Mouse (Mus musculus): ENCODE data around the gene Emc6. TPM values are rescaled to one million over a fixed set of nuclear protein-coding genes. Genes with fewer than 3 reads are reported as not detected.

Gene Emc6
- total and polyA plus RNA-seq, 3 experiments: 179 to 211 TPM; not detected in 1

GRCm38 (mm10) chr11:73225856-73226255 lies 49.0 kb upstream of the Emc6 start:
- no peak for DNase-seq (ENCODE audit: low read depth, low spot score)
- H3K36me3 ChIP-seq (ENCODE audit: control insufficient read depth in 1 of 2, insufficient read depth in 2 of 2, low read length in 2 of 2): no peaks in the 10 kb centered on the region
- no peak overlapping the region for H3K27ac ChIP-seq (ENCODE audit: control insufficient read depth, low read depth, low read length)
- H3K27me3 ChIP-seq (ENCODE audit: control insufficient read depth in 1 of 2, insufficient read depth in 2 of 2, low read length in 2 of 2): no peaks in the 10 kb centered on the region
- no peaks in the 10 kb centered on the region for H3K79me2 ChIP-seq (ENCODE audit: control insufficient read depth, insufficient read depth, low read length, poor library complexity)
- TF ChIP-seq MAFK (IDR thresholded peaks at IDR 0.05; ENCODE audit: borderline replicate concordance, low read depth, low read length) (no peak), NELFE (IDR thresholded peaks at IDR 0.05; ENCODE audit: low read depth, low read length) (no peak)
- no peak overlapping the region for H3K9ac ChIP-seq (ENCODE audit: control insufficient read depth, low read depth, low read length, poor library complexity, severe bottlenecking)
- H3K4me1 ChIP-seq (ENCODE audit: control insufficient read depth in 1 of 2, insufficient read depth in 2 of 2, low read length in 2 of 2): no peaks in the 10 kb centered on the region
- no peaks in the 10 kb centered on the region for H3K9me3 ChIP-seq (replicated peaks; ENCODE audit: insufficient read depth, low read length)
- no peak overlapping the region for H3K4me3 ChIP-seq (ENCODE audit: control insufficient read depth in 1 of 2, insufficient read depth in 1 of 2, low read depth in 2 of 2, low read length in 2 of 2)

- H3K9ac ChIP-seq (ENCODE audit: control insufficient read depth, low read depth, low read length, poor library complexity, severe bottlenecking): no peak overlapping the region
- DNase-seq (ENCODE audit: low read depth, low spot score): peak; percentile 18
Observed at GRCm38 (mm10) chr11:73223966-73224365, 47.1 kb upstream of the Emc6 start.

GRCm38 (mm10) chr11:73222846-73223245 lies 46.0 kb upstream of the Emc6 start:
- Histone ChIP-seq H3K79me2 (ENCODE audit: control insufficient read depth, insufficient read depth, low read length, poor library complexity) (no peaks in the 10 kb centered on the region), H3K9me3 (replicated peaks; ENCODE audit: insufficient read depth, low read length) (no peaks in the 10 kb centered on the region), H3K36me3 (ENCODE audit: control insufficient read depth in 1 of 2, insufficient read depth in 2 of 2, low read length in 2 of 2) (no peaks in the 10 kb centered on the region), H3K4me1 (ENCODE audit: control insufficient read depth in 1 of 2, insufficient read depth in 2 of 2, low read length in 2 of 2) (no peaks in the 10 kb centered on the region), H3K27me3 (ENCODE audit: control insufficient read depth in 1 of 2, insufficient read depth in 2 of 2, low read length in 2 of 2) (no peaks in the 10 kb centered on the region), H3K9ac (ENCODE audit: control insufficient read depth, low read depth, low read length, poor library complexity, severe bottlenecking) (no peak overlapping the region), H3K27ac (ENCODE audit: control insufficient read depth, low read depth, low read length) (no peak overlapping the region), H3K4me3 (ENCODE audit: control insufficient read depth in 1 of 2, insufficient read depth in 1 of 2, low read depth in 2 of 2, low read length in 2 of 2) (no peak overlapping the region)
- DNase-seq (ENCODE audit: low read depth, low spot score): no peak
- no peak for TF ChIP-seq ELF1 (IDR thresholded peaks at IDR 0.05; ENCODE audit: low read depth, low read length)
- TF ChIP-seq ZKSCAN1 (IDR thresholded peaks at IDR 0.05; ENCODE audit: low read depth, low read length): no peak
- no peak for TF ChIP-seq E2F4 (IDR thresholded peaks at IDR 0.05; ENCODE audit: borderline replicate concordance, low read depth, low read length)
- TF ChIP-seq JUND (IDR thresholded peaks at IDR 0.05; ENCODE audit: low read depth, low read length): no peak
- no peak for TF ChIP-seq KAT2A (conservative IDR thresholded peaks at IDR 0.05; ENCODE audit: low read depth, low read length)
- no peak for TF ChIP-seq MAFK (IDR thresholded peaks at IDR 0.05; ENCODE audit: borderline replicate concordance, low read depth, low read length)
- TF ChIP-seq POLR2AphosphoS5 (IDR thresholded peaks at IDR 0.05; ENCODE audit: borderline replicate concordance, low read depth, low read length): no peak
- no peak for TF ChIP-seq ZNF384 (IDR thresholded peaks at IDR 0.05; ENCODE audit: low read depth, low read length)
- no peak for TF ChIP-seq GATA1 (IDR thresholded peaks at IDR 0.05; ENCODE audit: low read depth, low read length)
- TF ChIP-seq RCOR1 (IDR thresholded peaks at IDR 0.05; ENCODE audit: low read depth, low read length): no peak
- TF ChIP-seq RAD21 (IDR thresholded peaks at IDR 0.05; ENCODE audit: low read depth, low read length): no peak
- TF ChIP-seq TBP (IDR thresholded peaks at IDR 0.05; ENCODE audit: low read depth, low read length): no peak
- TF ChIP-seq GABPA (IDR thresholded peaks at IDR 0.05; ENCODE audit: low read depth, low read length): no peak
- no peak for TF ChIP-seq SIN3A (IDR thresholded peaks at IDR 0.05; ENCODE audit: low read length)
- TF ChIP-seq MAZ (IDR thresholded peaks at IDR 0.05; ENCODE audit: low read depth, low read length): no peak
- no peak for TF ChIP-seq MXI1 (IDR thresholded peaks at IDR 0.05; ENCODE audit: low read depth, low read length)

More at GRCm38 (mm10) chr11:73223966-73224365, 47.1 kb upstream of the Emc6 start:
- Histone ChIP-seq H3K27ac (ENCODE audit: control insufficient read depth, low read depth, low read length) (no peak overlapping the region), H3K4me1 (ENCODE audit: control insufficient read depth in 1 of 2, insufficient read depth in 2 of 2, low read length in 2 of 2) (no peaks in the 10 kb centered on the region), H3K9me3 (replicated peaks; ENCODE audit: insufficient read depth, low read length) (no peaks in the 10 kb centered on the region), H3K4me3 (ENCODE audit: control insufficient read depth in 1 of 2, insufficient read depth in 1 of 2, low read depth in 2 of 2, low read length in 2 of 2) (no peak overlapping the region), H3K27me3 (ENCODE audit: control insufficient read depth in 1 of 2, insufficient read depth in 2 of 2, low read length in 2 of 2) (no peaks in the 10 kb centered on the region), H3K79me2 (ENCODE audit: control insufficient read depth, insufficient read depth, low read length, poor library complexity) (no peaks in the 10 kb centered on the region), H3K36me3 (ENCODE audit: control insufficient read depth in 1 of 2, insufficient read depth in 2 of 2, low read length in 2 of 2) (no peaks in the 10 kb centered on the region)
- TF ChIP-seq CTCF (IDR thresholded peaks at IDR 0.05 in 2 of 3, conservative IDR thresholded peaks at IDR 0.05 in 1 of 3; ENCODE audit: control insufficient read depth in 1 of 3, insufficient read depth in 1 of 3, low read depth in 2 of 3, low read length in 3 of 3, poor library complexity in 1 of 3, severe bottlenecking in 1 of 3) (peak in 2 of 3 experiments; percentile 12 to 40; a peak in 2 of 6 replicates), MXI1 (IDR thresholded peaks at IDR 0.05; ENCODE audit: low read depth, low read length) (no peak), SMC3 (IDR thresholded peaks at IDR 0.05; ENCODE audit: low read depth, low read length) (peak; percentile 25)

Data from MEL (cell line).